ENCODE assay signal across 25 mouse cellular contexts in genomic region chr2:117634906-117635305, GRCm38 (mm10).
DNase-seq lines count a peak whose midpoint lies in the region; ATAC-seq and TF ChIP-seq lines count a peak whose summit lies in the region.
"Had no signal": no experiment of that assay in that cellular context is flagged by ENCODE, and none has a peak within 500 bp of the region (broad histone marks: within the 10 kb centered on the region; RNA-seq: fewer than 3 reads in every experiment).

No protein-coding gene starts in this region.

- intact Hi-C loops in heart, postnatal 14 days (cut with DNase I) = no loop called here

- ATAC-seq in hindbrain, postnatal 0 days = peak; percentile 56; the same call in 1 of the 2 replicates
- ATAC-seq: intestine, embryonic 16.5 days; liver, embryonic 12.5 days; liver, postnatal 0 days; midbrain, embryonic 16.5 days had no signal

- TF ChIP-seq POLR2A in embryonic fibroblast, embryonic 13.5 days (IDR thresholded peaks at IDR 0.05; ENCODE audit: low read depth, low read length) = no peak

- no peaks in the 10 kb centered on the region for H3K4me1 ChIP-seq in hindbrain, postnatal 0 days (ENCODE audit: insufficient read depth, low read length)
- H3K4me1 ChIP-seq in hindbrain, embryonic 10.5 days (replicated peaks) = no peaks in the 10 kb centered on the region
- H3K4me1 ChIP-seq in embryonic fibroblast, embryonic 13.5 days (ENCODE audit: control insufficient read depth, insufficient read depth, low read length) = peaks cover 2% of the 10 kb centered on the region
- H3K4me1 ChIP-seq: forebrain, embryonic 10.5 days; hindbrain, embryonic 12.5 days; limb, embryonic 13.5 days; liver, embryonic 12.5 days; midbrain, embryonic 10.5 days; neural tube, embryonic 13.5 days had no signal

- H3K79me2 ChIP-seq in C2C12 (ENCODE audit: control insufficient read depth, insufficient read depth) = no peaks in the 10 kb centered on the region

- no peak for DNase-seq in hindbrain, postnatal 0 days (ENCODE audit: low spot score)
- DNase-seq in hindbrain, embryonic 10.5 days (ENCODE audit: low spot score) = no peak
- peak; percentile 5 for DNase-seq in 3134 (ENCODE audit: extremely low read depth, insufficient read length, low spot score)
- DNase-seq in layer of hippocampus, adult 8-10 months (ENCODE audit: low spot score in 2 of 2) = no peak
- no peak for DNase-seq in heart, postnatal 14 days
- DNase-seq: adrenal gland, postnatal 25 days; cerebellum, adult 18-20 months; cerebellum, postnatal 10 days; gastrocnemius, postnatal 14 days; kidney, adult 9 months; kidney, postnatal 14 days; liver, postnatal 0 days; right cerebral cortex, postnatal 4 days; thymus, adult 2 months; thymus, postnatal 36 days had no signal

- H3K27ac ChIP-seq in hindbrain, postnatal 0 days = no peak overlapping the region
- no peak overlapping the region for H3K27ac ChIP-seq in hindbrain, embryonic 10.5 days
- H3K27ac ChIP-seq in embryonic fibroblast, embryonic 13.5 days (ENCODE audit: insufficient read depth, low read length) = peak overlapping the region; percentile 99
- H3K27ac ChIP-seq: forebrain, embryonic 10.5 days; hindbrain, embryonic 12.5 days; limb, embryonic 13.5 days; liver, embryonic 12.5 days; midbrain, embryonic 10.5 days; neural tube, embryonic 13.5 days had no signal

- H3ac ChIP-seq in C2C12 (ENCODE audit: control insufficient read depth, insufficient read length, low read depth) = no peak overlapping the region

- no peak overlapping the region for H3K4me2 ChIP-seq in hindbrain, postnatal 0 days (ENCODE audit: low read depth, low read length)
- H3K4me2 ChIP-seq: hindbrain, embryonic 12.5 days; limb, embryonic 13.5 days; liver, embryonic 12.5 days; neural tube, embryonic 13.5 days had no signal

- TF ChIP-seq CTCF in hindbrain, postnatal 0 days (IDR thresholded peaks at IDR 0.05; ENCODE audit: low read depth) = no peak
- no peak for TF ChIP-seq CTCF in C2C12 (IDR thresholded peaks at IDR 0.05; ENCODE audit: control insufficient read depth, insufficient read depth, insufficient read length)
- TF ChIP-seq CTCF in embryonic fibroblast, embryonic 13.5 days (IDR thresholded peaks at IDR 0.05; ENCODE audit: borderline replicate concordance, insufficient read depth, low read length) = no peak

- no peak overlapping the region for H3K9ac ChIP-seq in hindbrain, postnatal 0 days (replicated peaks; ENCODE audit: low read length)
- H3K9ac ChIP-seq: hindbrain, embryonic 12.5 days; limb, embryonic 13.5 days; liver, embryonic 12.5 days; liver, postnatal 0 days; neural tube, embryonic 13.5 days had no signal

- H3K27me3 ChIP-seq in hindbrain, postnatal 0 days (ENCODE audit: insufficient read depth, low read length) = no peaks in the 10 kb centered on the region
- H3K27me3 ChIP-seq in hindbrain, embryonic 10.5 days (ENCODE audit: insufficient read depth, poor library complexity, severe bottlenecking) = no peaks in the 10 kb centered on the region
- H3K27me3 ChIP-seq in C2C12 (ENCODE audit: control insufficient read depth, insufficient read depth, insufficient read length) = no peaks in the 10 kb centered on the region
- H3K27me3 ChIP-seq: hindbrain, embryonic 12.5 days; limb, embryonic 13.5 days; liver, embryonic 12.5 days; neural tube, embryonic 13.5 days had no signal

- 57% methylated on average over 4 of the region's 4 CpGs for WGBS in hindbrain, postnatal 0 days
- whole genome bisulfite sequencing in hindbrain, embryonic 10.5 days = 91% methylated on average over 4 of the region's 4 CpGs

- H3K79me3 ChIP-seq in C2C12 (ENCODE audit: low read depth) = no peaks in the 10 kb centered on the region

- no peak overlapping the region for H3K4me3 ChIP-seq in hindbrain, postnatal 0 days (ENCODE audit: low read length)
- H3K4me3 ChIP-seq in hindbrain, embryonic 10.5 days = no peak overlapping the region
- no peak overlapping the region for H3K4me3 ChIP-seq in C2C12 (ENCODE audit: insufficient read depth, poor library complexity, severe bottlenecking)
- H3K4me3 ChIP-seq in embryonic fibroblast, embryonic 13.5 days (ENCODE audit: insufficient read depth, low read length) = no peak overlapping the region
- H3K4me3 ChIP-seq: forebrain, embryonic 10.5 days; hindbrain, embryonic 12.5 days; limb, embryonic 13.5 days; liver, embryonic 12.5 days; midbrain, embryonic 10.5 days; neural tube, embryonic 13.5 days had no signal

- no peaks in the 10 kb centered on the region for H3K36me3 ChIP-seq in hindbrain, postnatal 0 days (ENCODE audit: insufficient read depth, low read length)
- no peaks in the 10 kb centered on the region for H3K36me3 ChIP-seq in hindbrain, embryonic 10.5 days
- H3K36me3 ChIP-seq in C2C12 (ENCODE audit: control insufficient read depth, insufficient read depth) = no peaks in the 10 kb centered on the region
- H3K36me3 ChIP-seq: forebrain, embryonic 10.5 days; hindbrain, embryonic 12.5 days; limb, embryonic 13.5 days; liver, embryonic 12.5 days; midbrain, embryonic 10.5 days; neural tube, embryonic 13.5 days had no signal

- H3K9me3 ChIP-seq in hindbrain, postnatal 0 days (ENCODE audit: low read length) = no peaks in the 10 kb centered on the region
- H3K9me3 ChIP-seq in hindbrain, embryonic 10.5 days = no peaks in the 10 kb centered on the region
- H3K9me3 ChIP-seq: forebrain, embryonic 10.5 days; hindbrain, embryonic 12.5 days; limb, embryonic 13.5 days; liver, embryonic 12.5 days; midbrain, embryonic 10.5 days; neural tube, embryonic 13.5 days had no signal

TF ChIP-seq in C2C12, 6 proteins besides CTCF, POLR2A, EP300 and RAD21:
- TF ChIP-seq FOSL1 (IDR thresholded peaks at IDR 0.05; ENCODE audit: insufficient read depth, low read length, poor library complexity, severe bottlenecking) (peak; percentile 37), USF1 (IDR thresholded peaks at IDR 0.05; ENCODE audit: low read depth) (no peak), MYOG (IDR thresholded peaks at IDR 0.05; ENCODE audit: control insufficient read depth, extremely low read depth, insufficient read length) (no peak), CEBPB (IDR thresholded peaks at IDR 0.05; ENCODE audit: low read depth) (no peak), MAX (IDR thresholded peaks at IDR 0.05) (no peak), MYOD1 (IDR thresholded peaks at IDR 0.05; ENCODE audit: control insufficient read depth, insufficient read length, low read depth) (no peak)
